11 mouse cellular contexts compared by ENCODE assay signal in genomic region chr12:32765861-32766260, GRCm38 (mm10). TPM values are rescaled to one million over a fixed set of nuclear protein-coding genes. Genes with fewer than 3 reads are reported as not detected.
DNase-seq lines count a peak whose midpoint lies in the region; ATAC-seq lines count a peak whose summit lies in the region.
"Had no signal": no experiment of that assay in that cellular context is flagged by ENCODE, and none has a peak within 500 bp of the region (broad histone marks: within the 10 kb centered on the region; RNA-seq: fewer than 3 reads in every experiment).

No protein-coding gene starts in this region.

- no peaks in the 10 kb centered on the region for H3K9me3 ChIP-seq in embryonic facial prominence, embryonic 14.5 days (ENCODE audit: control insufficient read depth, low read length)
- no peaks in the 10 kb centered on the region for H3K9me3 ChIP-seq in embryonic facial prominence, embryonic 10.5 days
- H3K9me3 ChIP-seq in hindbrain, embryonic 13.5 days = no peaks in the 10 kb centered on the region
- H3K9me3 ChIP-seq: hindbrain, embryonic 15.5 days had no signal

- ATAC-seq in embryonic facial prominence, embryonic 14.5 days (ENCODE audit: low read depth) = no peak
- ATAC-seq in hindbrain, embryonic 13.5 days (ENCODE audit: low FRiP score) = no peak
- ATAC-seq: liver, postnatal 0 days had no signal

- H3K9ac ChIP-seq in embryonic facial prominence, embryonic 14.5 days (ENCODE audit: low read depth, low read length) = no peak overlapping the region
- no peak overlapping the region for H3K9ac ChIP-seq in hindbrain, embryonic 13.5 days
- H3K9ac ChIP-seq: hindbrain, embryonic 15.5 days; liver, postnatal 0 days had no signal

- H3K36me3 ChIP-seq in embryonic facial prominence, embryonic 14.5 days (ENCODE audit: control insufficient read depth, insufficient read depth, low read length) = no peaks in the 10 kb centered on the region
- H3K36me3 ChIP-seq in embryonic facial prominence, embryonic 10.5 days (replicated peaks) = no peaks in the 10 kb centered on the region
- H3K36me3 ChIP-seq in hindbrain, embryonic 13.5 days = no peaks in the 10 kb centered on the region
- H3K36me3 ChIP-seq: hindbrain, embryonic 15.5 days had no signal

- no peaks in the 10 kb centered on the region for H3K4me1 ChIP-seq in embryonic facial prominence, embryonic 14.5 days (ENCODE audit: control insufficient read depth, insufficient read depth, low read length)
- no peaks in the 10 kb centered on the region for H3K4me1 ChIP-seq in embryonic facial prominence, embryonic 10.5 days
- no peaks in the 10 kb centered on the region for H3K4me1 ChIP-seq in hindbrain, embryonic 13.5 days (replicated peaks)
- H3K4me1 ChIP-seq: hindbrain, embryonic 15.5 days had no signal

- no peak overlapping the region for H3K4me3 ChIP-seq in embryonic facial prominence, embryonic 14.5 days (ENCODE audit: low read depth, low read length)
- no peak overlapping the region for H3K4me3 ChIP-seq in embryonic facial prominence, embryonic 10.5 days
- H3K4me3 ChIP-seq in hindbrain, embryonic 13.5 days = no peak overlapping the region
- H3K4me3 ChIP-seq: hindbrain, embryonic 15.5 days had no signal

- intact Hi-C loops in heart, postnatal 10 days (cut with DNase I) = no loop called here
- intact Hi-C loops in left cerebral cortex, postnatal 36 days (cut with DNase I) = no loop called here

- H3K27ac ChIP-seq in embryonic facial prominence, embryonic 14.5 days (replicated peaks; ENCODE audit: low read depth, low read length) = no peak overlapping the region
- no peak overlapping the region for H3K27ac ChIP-seq in embryonic facial prominence, embryonic 10.5 days (replicated peaks)
- no peak overlapping the region for H3K27ac ChIP-seq in hindbrain, embryonic 13.5 days
- H3K27ac ChIP-seq: hindbrain, embryonic 15.5 days had no signal

- H3K27me3 ChIP-seq in embryonic facial prominence, embryonic 14.5 days (replicated peaks; ENCODE audit: control insufficient read depth, insufficient read depth, low read length) = no peaks in the 10 kb centered on the region
- no peaks in the 10 kb centered on the region for H3K27me3 ChIP-seq in embryonic facial prominence, embryonic 10.5 days (replicated peaks; ENCODE audit: low read depth, poor library complexity, severe bottlenecking)
- no peaks in the 10 kb centered on the region for H3K27me3 ChIP-seq in hindbrain, embryonic 13.5 days
- H3K27me3 ChIP-seq: hindbrain, embryonic 15.5 days had no signal

- H3K4me2 ChIP-seq in embryonic facial prominence, embryonic 14.5 days (ENCODE audit: low read depth, low read length) = no peak overlapping the region
- no peak overlapping the region for H3K4me2 ChIP-seq in hindbrain, embryonic 13.5 days
- H3K4me2 ChIP-seq: hindbrain, embryonic 15.5 days had no signal

- peak; percentile 19 for DNase-seq in embryonic facial prominence, embryonic 14.5 days (ENCODE audit: low spot score)
- no peak for DNase-seq in embryonic facial prominence, embryonic 10.5 days (ENCODE audit: low spot score)
- peak; percentile 4 for DNase-seq in 3134 (ENCODE audit: extremely low read depth, insufficient read length, low spot score)
- DNase-seq in cerebellum, adult 11 months = peak; percentile 37
- peak; percentile 76 to 84 for DNase-seq in heart, postnatal 10 days
- no peak for DNase-seq in frontal cortex, postnatal 10 days (ENCODE audit: low spot score in 2 of 2)
- no peak for DNase-seq in left cerebral cortex, postnatal 36 days (ENCODE audit: low spot score in 2 of 2)
- DNase-seq: layer of hippocampus, postnatal 36 days; liver, postnatal 0 days had no signal

RNA-seq across cellular contexts. Expression of gene Nampt, which starts 53.5 kb away (rescaled TPM):
- 24.9 and 26.6 TPM in 2 replicates for polyA plus RNA-seq in embryonic facial prominence, embryonic 14.5 days (2014; fragmentation: Nextera tagmentation; extraction: Ambion mirVana)
- polyA plus RNA-seq in embryonic facial prominence, embryonic 10.5 days (2016; fragmentation: Nextera tagmentation; extraction: Ambion mirVana) = 37.6 and 39.6 TPM in 2 replicates
- total RNA-seq in heart, postnatal 10 days (2021) = 10 to 100 TPM; 28.6 to 52.8 TPM
- total RNA-seq in left cerebral cortex, postnatal 36 days (2021) = 10 to 100 TPM; 30.2 to 33.3 TPM
- polyA plus RNA-seq in hindbrain, embryonic 13.5 days (2015; fragmentation: Nextera tagmentation; extraction: Ambion mirVana) = 31.4 and 31.6 TPM in 2 replicates

Comparison
In these comparisons a context has a peak if more than half of its experiments do, and no peak if none do; other contexts are left out.
1. DNase-seq: peak in embryonic facial prominence, embryonic 14.5 days (single experiment), 3134 (single experiment), cerebellum, adult 11 months (single experiment) and heart, postnatal 10 days (2 of 2); none in embryonic facial prominence, embryonic 10.5 days (single experiment), frontal cortex, postnatal 10 days (0 of 2) and left cerebral cortex, postnatal 36 days (0 of 2).